Mouse (Mus musculus) liver (tissue): ENCODE measurements at regions not wholly inside any gene's neighbourhood (a gene's known extent, or its start where the extent isn't known, plus 50 kb on each side); places are given as distances from the start of the nearest gene placed in this dataset.

ENCODE experiments used
- DNase-seq: peaks from one replicate; pipeline ENCODE4 v3.0.0-alpha.2; 2020; ENCODE audit warnings: mixed read lengths

- no peak for DNase-seq
These were observed 130.5 kb upstream of the Tll1 start for GRCm38 (mm10) chr8:64336546-64336945.

GRCm38 (mm10) chr8:64335495-64335894, 129.4 kb upstream of the Tll1 start:
- no peak for DNase-seq

- no peak for DNase-seq
These were observed 117.9 kb upstream of the Tll1 start for GRCm38 (mm10) chr8:64323985-64324384.

GRCm38 (mm10) chr8:64320343-64320742, 114.3 kb upstream of the Tll1 start:
- no peak for DNase-seq

- DNase-seq = no peak
These were observed 113.2 kb upstream of the Tll1 start for GRCm38 (mm10) chr8:64319220-64319820.

- DNase-seq = no peak
These were observed 112.6 kb upstream of the Tll1 start for GRCm38 (mm10) chr8:64318524-64319219.

- DNase-seq = no peak
These were observed 111.7 kb upstream of the Tll1 start for GRCm38 (mm10) chr8:64317815-64318214.

- no peak for DNase-seq
These were observed 101.9 kb upstream of the Tll1 start for GRCm38 (mm10) chr8:64307995-64308394.

GRCm38 (mm10) chr8:64282806-64283205, 76.7 kb upstream of the Tll1 start:
- DNase-seq = no peak

- no peak for DNase-seq
These were observed 75.5 kb upstream of the Tll1 start for GRCm38 (mm10) chr8:64281598-64281997.

- DNase-seq = no peak
These were observed 74.3 kb upstream of the Tll1 start for GRCm38 (mm10) chr8:64280391-64280790.

GRCm38 (mm10) chr8:64276058-64276457, 70.0 kb upstream of the Tll1 start:
- DNase-seq = no peak

- DNase-seq = no peak
These were observed 59.4 kb upstream of the Tll1 start for GRCm38 (mm10) chr8:64265304-64265945.
